Mouse (Mus musculus) CD4-positive helper T cell, adult 2 months (primary cell): ENCODE results near the gene Slc2a1.

ENCODE experiments used
- DNase-seq: peaks from one replicate; pipeline ENCODE4 v3.0.0-alpha.2; 2012; ENCODE audit warnings: low read depth, missing footprints, low spot score

Slc2a1 gene

GRCm38 (mm10) chr4:119129096-119129495 lies 20.6 kb downstream of the Slc2a1 start:
- no peak for DNase-seq

GRCm38 (mm10) chr4:119131189-119131910 lies 22.8 kb downstream of the Slc2a1 start:
- DNase-seq: no peak

- no peak for DNase-seq
These were observed 24.8 kb downstream of the Slc2a1 start for GRCm38 (mm10) chr4:119133306-119133705.

- DNase-seq: no peak
These were observed 25.3 kb downstream of the Slc2a1 start for GRCm38 (mm10) chr4:119133860-119134259.

- DNase-seq: no peak
These were observed 28.8 kb downstream of the Slc2a1 start for GRCm38 (mm10) chr4:119137313-119137712.

GRCm38 (mm10) chr4:119138171-119138570 lies 29.7 kb downstream of the Slc2a1 start:
- DNase-seq: no peak

GRCm38 (mm10) chr4:119138776-119139175 lies 30.3 kb downstream of the Slc2a1 start:
- DNase-seq: no peak

- DNase-seq: peak; percentile 49
These were observed 31.6 kb downstream of the Slc2a1 start for GRCm38 (mm10) chr4:119140126-119140525.

- no peak for DNase-seq
These were observed 32.7 kb downstream of the Slc2a1 start for GRCm38 (mm10) chr4:119141191-119141590.

- DNase-seq: peak; percentile 35
These were observed 33.8 kb downstream of the Slc2a1 start for GRCm38 (mm10) chr4:119142230-119142871.

GRCm38 (mm10) chr4:119146816-119147215 lies 38.3 kb downstream of the Slc2a1 start:
- DNase-seq: no peak

- no peak for DNase-seq
These were observed 38.8 kb downstream of the Slc2a1 start for GRCm38 (mm10) chr4:119147347-119147746.

GRCm38 (mm10) chr4:119148741-119149140 lies 40.2 kb downstream of the Slc2a1 start:
- DNase-seq: no peak

GRCm38 (mm10) chr4:119157186-119157585 lies 48.7 kb downstream of the Slc2a1 start:
- peak; percentile 47 for DNase-seq

GRCm38 (mm10) chr4:119157891-119158290 lies 49.4 kb downstream of the Slc2a1 start:
- DNase-seq: no peak

- no peak for DNase-seq
These were observed 52.8 kb downstream of the Slc2a1 start for GRCm38 (mm10) chr4:119161358-119161757.

GRCm38 (mm10) chr4:119162990-119163389 lies 54.5 kb downstream of the Slc2a1 start:
- no peak for DNase-seq

- DNase-seq: no peak
These were observed 57.4 kb downstream of the Slc2a1 start for GRCm38 (mm10) chr4:119165916-119166315.

- DNase-seq: no peak
These were observed 58.6 kb downstream of the Slc2a1 start for GRCm38 (mm10) chr4:119167068-119167467.

GRCm38 (mm10) chr4:119167663-119168062 lies 59.2 kb downstream of the Slc2a1 start:
- DNase-seq: peak; percentile 82

GRCm38 (mm10) chr4:119172919-119173650 lies 64.6 kb downstream of the Slc2a1 start:
- peak; percentile 19 for DNase-seq

- peak; percentile 96 for DNase-seq
These were observed 65.4 kb downstream of the Slc2a1 start, which contains the start of gene Zfp691 for GRCm38 (mm10) chr4:119173851-119174453. Gene Zfp691 (minus strand): TSS chr4:119174195.
